Mouse (Mus musculus): ENCODE measurements around the gene Gorasp1.

Gene Gorasp1

DNA sequence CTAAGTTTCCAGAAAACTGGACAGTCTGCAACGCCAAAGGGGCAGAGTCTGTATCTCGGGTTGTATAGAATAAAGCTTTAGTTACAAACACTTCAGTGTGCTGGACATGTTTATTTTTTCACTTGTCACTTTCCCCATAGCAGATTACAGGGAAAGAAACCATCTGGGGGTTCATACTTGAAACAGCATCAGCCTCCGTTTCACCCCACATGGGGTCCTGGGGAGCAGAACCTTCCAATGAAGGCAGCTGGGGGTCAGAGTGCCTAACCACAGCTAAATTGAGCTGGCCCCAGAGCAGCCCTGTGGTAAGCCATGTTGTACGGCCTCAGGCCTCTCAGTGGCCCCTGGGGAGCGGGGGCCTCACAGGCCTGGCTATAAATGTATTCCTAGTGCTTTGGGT is 10.9 kb downstream of the Gorasp1 start:
- no peak for DNase-seq (ENCODE audit: extremely low spot score, low spot score)

DNA sequence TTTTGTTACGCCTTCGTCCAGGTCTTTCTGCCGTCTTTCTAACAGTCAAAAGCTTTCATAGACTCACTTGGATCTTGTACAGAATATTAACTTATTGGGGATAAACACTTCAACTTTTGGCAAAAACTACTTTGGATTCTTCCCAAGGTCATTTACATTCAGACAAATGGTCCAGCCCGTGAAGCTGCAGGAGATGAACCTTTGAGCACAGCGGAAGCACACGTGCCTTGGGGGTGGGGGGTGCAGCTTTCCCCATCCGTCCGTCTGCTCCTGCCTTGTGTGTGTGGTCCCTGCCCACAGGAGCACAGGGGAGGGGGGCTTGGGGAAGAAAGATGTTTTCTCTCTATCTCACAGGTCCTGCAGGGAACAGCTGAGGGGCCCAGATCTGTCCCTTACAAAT is 11.6 kb downstream of the Gorasp1 start:
- no peak for DNase-seq (ENCODE audit: extremely low spot score, low spot score)

DNA sequence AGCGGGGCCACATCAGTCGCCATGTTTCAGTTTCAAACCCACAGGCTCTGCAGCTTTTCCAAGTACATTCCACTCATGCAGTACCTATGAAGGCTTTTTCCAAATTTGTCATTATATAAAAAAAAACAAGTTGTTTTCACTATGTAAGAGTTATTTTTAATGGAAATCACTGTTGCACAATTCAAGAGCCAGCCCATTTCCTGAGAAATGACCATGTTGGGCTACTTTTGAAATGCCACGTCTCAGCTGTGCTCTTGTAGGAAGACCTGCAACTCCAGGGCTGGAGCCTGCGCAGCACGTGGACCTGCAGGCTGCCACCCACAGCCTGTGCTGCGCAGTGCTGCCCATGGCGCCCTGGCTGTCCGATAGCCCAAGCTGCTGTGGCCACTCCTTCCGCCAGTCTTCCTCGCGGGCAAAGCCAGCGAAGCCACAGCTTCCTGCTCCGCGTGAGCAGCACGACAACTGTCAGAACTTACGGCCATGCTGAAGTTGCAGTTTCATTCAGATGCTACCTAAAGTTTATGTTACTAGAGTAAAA is 12.2 kb downstream of the Gorasp1 start:
- DNase-seq (ENCODE audit: extremely low spot score, low spot score) = no peak

DNA sequence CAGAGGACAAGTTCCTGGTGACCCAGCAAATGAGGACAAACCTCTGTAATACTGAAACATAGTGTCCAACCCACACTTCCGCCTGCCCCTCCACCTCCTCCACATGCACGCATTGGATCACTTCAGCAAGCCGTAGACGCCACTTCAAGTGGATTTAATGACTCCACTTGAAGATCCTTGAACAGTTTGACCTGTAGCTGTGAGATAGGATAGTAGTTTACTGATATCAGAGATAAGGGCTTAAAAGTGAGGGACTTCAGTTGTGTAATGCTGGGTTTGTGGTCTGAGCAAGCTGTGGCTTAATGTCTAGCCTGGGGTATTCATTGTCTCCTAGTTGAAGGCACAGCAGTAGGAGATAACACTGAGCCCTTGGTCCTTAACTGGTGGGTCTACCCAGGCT is 13.9 kb downstream of the Gorasp1 start:
- DNase-seq (ENCODE audit: extremely low spot score, low spot score) = no peak

DNA sequence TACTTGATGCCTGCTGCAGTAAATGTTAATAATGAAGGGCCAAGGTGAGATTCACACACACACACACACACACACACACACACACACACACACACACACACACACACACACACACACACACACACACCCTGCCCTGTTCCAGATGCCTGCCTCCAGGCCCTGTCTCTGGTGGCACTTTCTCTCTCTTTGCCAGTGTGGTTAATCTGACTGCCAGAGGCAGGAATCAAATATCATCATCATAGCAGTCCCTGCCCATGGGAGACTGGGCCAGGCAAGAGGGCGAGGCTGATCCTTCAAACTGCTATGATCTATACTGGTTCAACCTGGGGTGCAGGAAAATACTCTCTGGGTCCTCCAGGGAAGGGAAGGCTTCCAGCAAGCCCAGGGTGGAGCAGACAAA is 17.5 kb downstream of the Gorasp1 start:
- no peak for DNase-seq (ENCODE audit: extremely low spot score, low spot score)

DNA sequence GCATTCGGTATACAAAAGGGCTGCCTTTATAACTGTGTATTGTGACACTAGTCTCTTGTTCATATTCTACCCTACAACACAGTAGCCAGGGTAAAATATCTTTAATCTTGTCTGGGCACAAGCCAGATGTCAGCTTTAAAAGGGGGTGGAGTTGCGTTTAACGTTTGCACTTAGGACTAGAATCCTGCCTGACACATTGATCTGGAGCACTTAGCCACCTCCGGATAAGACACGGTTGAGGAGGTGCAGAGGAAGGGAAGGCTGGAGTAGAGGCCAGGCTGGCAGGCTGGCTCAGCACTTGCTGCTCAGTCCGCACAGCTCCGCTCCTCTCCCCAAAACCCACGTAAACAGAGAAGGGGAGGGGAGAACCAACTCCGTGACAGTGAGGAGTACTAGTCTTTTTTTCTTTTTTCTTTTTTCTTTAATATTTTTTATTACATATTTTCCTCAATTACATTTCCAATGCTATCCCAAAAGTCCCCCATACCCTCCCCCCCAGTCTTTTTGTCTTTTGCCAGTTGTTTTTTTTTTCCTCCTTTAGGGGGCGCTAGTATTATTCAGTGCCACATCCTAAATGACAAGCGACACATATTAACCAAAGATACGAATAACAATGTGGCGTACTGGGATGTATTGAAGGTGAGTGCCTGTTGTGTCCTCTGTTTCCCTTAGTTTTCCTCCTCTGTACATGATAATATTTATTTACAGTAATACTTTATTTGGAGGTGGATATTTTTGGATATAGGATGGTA is 24.1 kb downstream of the Gorasp1 start:
- no peak for DNase-seq (ENCODE audit: extremely low spot score, low spot score)

DNA sequence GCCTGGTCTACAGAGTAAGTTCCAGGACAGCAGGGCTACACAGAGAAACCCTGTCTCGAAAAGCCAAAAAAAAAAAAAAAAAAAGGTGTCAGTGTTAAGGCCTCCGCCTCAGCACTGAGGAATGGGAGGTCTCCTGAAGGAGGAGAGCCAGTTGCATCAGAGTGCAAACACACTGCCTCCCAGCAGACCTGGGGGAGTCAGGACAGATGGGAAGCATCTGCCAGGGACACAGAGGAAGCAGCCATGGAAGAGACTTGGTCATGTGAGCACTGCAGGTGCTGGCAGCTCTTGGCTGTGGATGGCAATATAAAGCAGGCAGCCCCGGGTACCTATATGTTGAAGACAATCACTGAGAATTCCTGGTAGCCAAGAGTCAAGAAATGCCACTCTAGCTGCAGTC is 27.4 kb downstream of the Gorasp1 start:
- no peak for DNase-seq (ENCODE audit: extremely low spot score, low spot score)

DNA sequence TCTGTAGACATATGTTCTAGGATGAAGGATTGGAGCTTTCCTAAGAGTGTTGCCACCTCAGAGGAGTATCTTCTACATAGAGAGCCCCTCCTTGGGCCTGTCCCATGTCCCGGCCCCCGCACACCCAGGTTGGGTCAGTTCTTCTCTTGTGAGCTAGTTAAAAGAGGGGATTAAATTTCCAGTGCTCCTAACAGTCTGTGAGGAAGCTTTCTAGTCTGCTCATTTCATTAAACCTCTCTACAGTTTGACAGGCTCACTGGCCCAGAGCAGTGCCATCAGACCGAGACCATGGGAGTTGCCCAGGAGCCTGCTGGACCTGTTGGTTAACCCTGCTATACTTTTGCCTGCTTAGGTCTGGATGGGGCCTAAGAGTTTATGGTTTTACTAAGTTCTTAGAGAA is 28.7 kb downstream of the Gorasp1 start:
- no peak for DNase-seq (ENCODE audit: extremely low spot score, low spot score)

DNA sequence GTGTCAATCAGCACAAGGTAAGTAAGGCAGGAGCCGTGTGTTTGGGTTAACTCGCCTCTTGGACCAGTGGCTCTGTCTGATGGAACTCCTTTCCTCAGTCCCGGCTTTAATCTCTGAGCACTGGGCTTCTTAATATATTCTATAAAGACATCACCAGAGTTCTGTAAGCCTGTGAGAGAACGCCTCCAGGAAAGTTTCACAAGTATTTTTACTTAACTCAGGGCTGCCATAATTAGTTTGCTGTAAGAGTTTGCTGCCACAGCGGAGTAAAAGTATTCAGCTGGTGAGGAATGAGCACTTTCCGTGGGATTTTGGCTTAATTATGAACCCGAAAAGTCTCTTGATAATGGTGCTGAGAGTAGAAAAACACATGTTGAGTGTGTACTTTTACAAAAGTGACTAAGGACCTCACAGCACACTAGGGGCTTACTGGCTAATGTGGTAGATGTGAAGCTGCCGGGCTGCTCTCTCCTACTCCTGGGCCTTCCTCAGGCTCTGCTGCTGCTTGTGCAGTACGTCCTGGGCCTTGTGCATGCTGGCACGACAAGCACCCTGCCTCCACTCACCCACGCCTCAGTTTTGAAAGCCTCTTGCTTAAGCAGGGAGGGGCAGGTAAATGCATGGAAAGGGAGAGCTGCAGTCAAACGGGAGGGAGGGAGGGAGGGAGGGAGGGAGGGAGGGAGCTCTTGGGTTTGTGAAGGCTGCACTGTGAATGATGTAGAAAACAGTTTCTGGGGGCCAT is 34.8 kb downstream of the Gorasp1 start:
- DNase-seq (ENCODE audit: extremely low spot score, low spot score) = no peak

DNA sequence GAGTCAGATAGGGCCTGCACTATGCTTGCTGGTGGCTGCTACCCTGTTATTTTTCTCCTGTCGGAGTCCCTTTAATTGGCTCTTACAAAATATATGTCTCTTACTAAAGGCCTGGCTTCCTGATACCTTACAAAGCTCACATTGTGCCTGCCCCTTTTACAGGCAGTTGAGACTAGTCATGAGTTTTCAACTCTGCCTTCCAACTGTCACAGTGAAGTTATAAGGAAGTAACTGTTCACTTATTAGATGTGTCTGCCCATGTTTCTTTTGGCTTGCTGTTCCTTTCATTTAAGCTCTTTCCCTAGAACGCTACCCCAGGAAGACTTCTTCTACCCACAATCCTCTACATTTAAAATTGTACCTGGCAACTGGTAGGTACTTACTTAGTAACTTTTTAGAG is 37.9 kb downstream of the Gorasp1 start:
- DNase-seq (ENCODE audit: extremely low spot score, low spot score) = no peak

DNA sequence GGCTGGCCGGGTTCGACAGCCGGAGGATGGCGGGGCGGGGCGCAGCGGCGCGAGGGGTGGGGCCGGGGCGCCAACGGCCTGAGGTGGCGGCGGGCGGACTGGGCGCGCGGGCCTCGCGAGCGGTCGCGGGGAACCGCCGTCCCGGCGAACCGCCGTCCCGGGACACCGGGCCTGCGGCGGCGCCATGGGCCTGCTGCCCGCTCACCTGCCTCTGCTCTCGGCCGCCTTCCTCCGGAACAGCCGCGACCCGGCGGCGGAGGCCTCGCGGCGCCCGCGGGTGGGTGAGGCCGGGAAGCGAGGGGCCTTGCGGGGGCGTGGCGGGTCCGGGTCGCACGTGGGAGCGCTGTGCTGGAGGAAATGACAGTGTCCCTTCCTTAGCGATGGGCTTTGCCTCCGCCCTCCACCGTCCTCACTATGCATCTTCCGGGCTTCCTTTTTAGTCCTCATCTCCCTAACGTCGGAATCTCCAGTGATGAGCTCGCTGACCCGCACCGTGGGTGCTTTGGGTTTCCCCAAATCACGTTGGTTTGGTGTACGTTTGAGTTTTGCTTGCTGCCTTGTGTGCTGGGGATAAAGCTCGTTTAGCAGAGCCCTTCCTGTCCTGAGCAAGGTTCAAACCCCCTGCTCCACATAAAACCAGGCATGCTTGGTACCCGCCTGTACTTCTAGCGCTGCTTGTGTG is 42.2 kb downstream of the Gorasp1 start:
- no peak for DNase-seq (ENCODE audit: extremely low spot score, low spot score)

DNA sequence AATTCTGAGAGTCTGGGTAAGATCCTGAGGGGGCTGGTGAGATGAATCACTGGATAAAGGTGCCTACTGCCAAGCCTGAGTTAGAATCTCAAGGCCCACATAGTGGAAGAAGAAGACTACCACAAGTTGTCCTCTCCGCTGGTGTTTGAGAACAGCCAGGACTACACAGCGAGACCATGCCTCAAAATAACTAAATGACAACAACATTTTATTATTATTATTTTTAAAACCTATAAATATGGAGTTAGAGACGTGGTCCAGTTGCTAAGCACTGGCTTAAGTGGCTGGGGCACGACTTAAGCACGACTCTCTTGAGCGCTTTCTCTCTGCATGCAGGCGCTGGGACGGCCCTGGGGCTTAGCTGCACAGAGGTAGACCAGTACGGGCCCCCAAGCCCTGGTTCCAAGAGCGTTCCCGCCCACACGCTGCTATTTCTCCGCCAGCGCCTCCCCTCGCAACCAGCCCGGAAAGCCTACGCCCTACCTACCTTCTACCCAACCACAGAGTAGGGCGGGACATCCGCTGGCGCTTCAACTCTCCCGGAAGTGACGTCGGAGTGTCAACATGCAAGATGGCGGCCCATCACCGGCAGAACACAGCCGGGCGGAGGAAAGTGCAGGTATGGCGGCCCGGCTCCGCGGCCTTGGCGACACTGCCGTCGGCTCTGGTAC is 42.9 kb downstream of the Gorasp1 start, which contains the start of gene Wdr48:
Wdr48 (plus strand) TSS at position 540 of the 671 bp plus-strand sequence.
- DNase-seq (ENCODE audit: extremely low spot score, low spot score) = peak; percentile 99

DNA sequence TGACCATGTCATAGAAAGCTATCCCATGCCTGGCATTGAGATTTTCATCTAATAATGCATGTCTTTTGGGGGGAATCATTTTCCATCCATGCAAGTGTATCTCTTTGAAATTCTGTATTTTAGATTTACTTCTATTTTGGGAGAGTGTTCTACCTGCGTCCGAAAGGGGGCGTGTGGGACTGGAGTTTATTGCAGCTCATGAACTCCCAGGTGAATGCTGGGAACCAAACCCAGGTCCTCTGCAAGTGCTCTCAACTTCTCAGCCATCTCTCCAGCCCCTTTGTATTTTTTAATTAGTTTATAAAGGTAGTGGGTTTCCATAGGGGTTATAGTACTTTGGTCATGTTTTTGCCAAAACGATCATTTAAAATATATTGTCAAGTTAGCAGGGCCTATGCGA is 43.5 kb downstream of the Gorasp1 start:
- DNase-seq (ENCODE audit: extremely low spot score, low spot score) = no peak

DNA sequence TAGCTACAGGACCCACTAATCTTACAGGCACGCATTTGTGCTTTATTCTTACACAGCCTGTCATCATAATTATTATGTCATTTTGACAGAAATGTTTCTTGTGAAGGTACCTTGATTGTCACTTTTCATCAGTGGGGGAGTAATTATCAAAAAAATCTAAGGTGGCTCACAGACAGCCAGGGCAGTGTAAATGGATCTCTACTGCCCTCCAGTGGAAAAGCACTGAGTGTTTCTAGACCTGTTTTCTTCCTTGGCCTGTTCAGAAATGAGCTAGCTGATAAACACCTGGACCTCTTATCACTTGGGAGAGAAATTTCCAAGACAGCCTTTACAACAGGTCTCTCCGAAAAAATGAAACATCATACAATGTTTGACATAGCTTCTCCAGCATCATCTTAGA is 46.7 kb downstream of the Gorasp1 start:
- DNase-seq (ENCODE audit: extremely low spot score, low spot score) = peak; percentile 18

DNA sequence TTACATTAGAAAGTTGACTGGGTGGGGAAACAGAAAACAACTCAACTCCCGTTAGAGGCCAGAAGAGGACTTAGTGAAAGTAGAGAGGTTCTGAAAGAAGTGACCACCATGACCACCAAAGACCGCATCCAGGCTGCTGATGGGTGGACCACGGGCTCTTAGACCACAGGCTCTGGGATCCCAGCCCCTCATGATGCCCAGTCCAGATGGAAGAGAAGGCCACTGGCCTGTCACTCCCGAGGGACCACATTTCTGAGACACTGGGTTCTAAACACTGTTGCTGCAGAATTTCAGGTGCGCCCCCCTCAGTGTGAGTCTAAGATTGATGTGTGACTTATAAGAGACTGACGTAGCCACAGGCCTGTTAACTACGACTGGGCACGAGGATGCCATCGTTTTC is 47.9 kb downstream of the Gorasp1 start:
- DNase-seq (ENCODE audit: extremely low spot score, low spot score) = no peak

DNA sequence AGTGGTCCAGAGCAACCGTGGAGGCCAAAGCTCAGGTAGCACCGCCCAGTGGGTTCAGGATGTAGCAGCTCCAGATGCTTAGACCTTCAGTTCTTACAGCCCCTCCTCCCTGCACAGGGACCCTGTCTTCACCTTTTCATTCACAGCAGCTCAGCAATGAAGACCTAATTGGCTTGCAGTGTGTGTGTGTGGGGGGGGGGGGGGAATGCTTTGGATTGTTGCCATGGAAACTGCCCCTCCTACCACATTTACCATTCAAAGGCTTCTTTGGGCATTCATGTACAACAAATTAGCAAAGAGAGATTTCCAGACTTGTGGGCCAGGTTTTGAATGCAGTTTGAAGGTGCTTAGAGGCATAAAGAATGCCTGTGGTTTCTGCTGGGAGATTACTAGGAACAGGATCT is 48.5 kb downstream of the Gorasp1 start:
- no peak for DNase-seq (ENCODE audit: extremely low spot score, low spot score)

DNA sequence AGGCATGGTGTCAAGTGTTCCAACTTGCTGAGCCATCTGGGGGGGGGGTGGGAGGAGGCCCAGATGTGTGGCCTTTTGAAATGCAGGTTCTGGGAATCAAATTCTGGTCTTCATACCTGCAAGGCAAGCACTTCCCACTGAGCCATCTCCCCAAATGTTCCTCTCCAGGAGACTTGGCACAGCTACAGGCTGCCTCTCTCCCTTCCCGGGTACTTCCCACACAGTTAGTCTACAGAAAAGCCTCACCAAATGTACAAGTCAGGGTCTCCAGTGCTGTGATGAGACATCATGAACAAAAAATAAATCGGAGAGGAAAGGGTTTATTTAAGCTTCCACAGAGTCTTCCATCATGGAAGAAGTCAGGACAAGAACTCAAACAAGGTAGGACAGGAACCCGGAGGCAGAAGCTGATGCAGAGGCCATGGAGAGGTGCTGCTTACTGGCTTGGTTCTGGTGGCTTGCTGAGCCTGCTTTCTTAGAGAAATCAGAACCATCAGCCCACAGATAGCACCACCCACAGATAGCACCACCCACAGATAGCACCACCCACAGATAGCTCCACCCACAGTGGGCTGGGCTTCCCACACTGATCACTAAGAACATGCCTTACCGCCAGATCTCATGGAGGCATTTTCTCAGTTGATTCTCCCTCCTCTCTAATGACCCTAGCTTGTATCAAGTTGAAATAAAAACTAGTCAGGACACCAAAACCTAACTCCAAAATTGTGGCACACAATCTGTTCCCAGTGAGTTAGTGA is 50.0 kb downstream of the Gorasp1 start:
- no peak for DNase-seq (ENCODE audit: extremely low spot score, low spot score)
